Mouse (Mus musculus): ENCODE data around the gene Rnase1.

The Rnase1 gene

GRCm38 (mm10) chr14:51142119-51142518 lies 4.5 kb downstream of the Rnase1 start:
- DNase-seq (ENCODE audit: low spot score in 2 of 2): no peak

GRCm38 (mm10) chr14:51140342-51140741 lies 6.2 kb downstream of the Rnase1 start:
- no peak for DNase-seq (ENCODE audit: low spot score in 2 of 2)

- no peak for DNase-seq (ENCODE audit: low spot score in 2 of 2)
Observed at GRCm38 (mm10) chr14:51132372-51132771, 14.2 kb downstream of the Rnase1 start.

GRCm38 (mm10) chr14:51131086-51131815 lies 15.3 kb downstream of the Rnase1 start:
- no peak for DNase-seq (ENCODE audit: low spot score in 2 of 2)

- no peak for DNase-seq (ENCODE audit: low spot score in 2 of 2)
Observed at GRCm38 (mm10) chr14:51130315-51130940, 16.2 kb downstream of the Rnase1 start.

GRCm38 (mm10) chr14:51129624-51129975 lies 17.0 kb downstream of the Rnase1 start:
- DNase-seq (ENCODE audit: low spot score in 2 of 2): no peak

- DNase-seq (ENCODE audit: low spot score in 2 of 2): peak in 1 of 2 experiments; percentile 38
Observed at GRCm38 (mm10) chr14:51128775-51129623, 17.6 kb downstream of the Rnase1 start.

DNA sequence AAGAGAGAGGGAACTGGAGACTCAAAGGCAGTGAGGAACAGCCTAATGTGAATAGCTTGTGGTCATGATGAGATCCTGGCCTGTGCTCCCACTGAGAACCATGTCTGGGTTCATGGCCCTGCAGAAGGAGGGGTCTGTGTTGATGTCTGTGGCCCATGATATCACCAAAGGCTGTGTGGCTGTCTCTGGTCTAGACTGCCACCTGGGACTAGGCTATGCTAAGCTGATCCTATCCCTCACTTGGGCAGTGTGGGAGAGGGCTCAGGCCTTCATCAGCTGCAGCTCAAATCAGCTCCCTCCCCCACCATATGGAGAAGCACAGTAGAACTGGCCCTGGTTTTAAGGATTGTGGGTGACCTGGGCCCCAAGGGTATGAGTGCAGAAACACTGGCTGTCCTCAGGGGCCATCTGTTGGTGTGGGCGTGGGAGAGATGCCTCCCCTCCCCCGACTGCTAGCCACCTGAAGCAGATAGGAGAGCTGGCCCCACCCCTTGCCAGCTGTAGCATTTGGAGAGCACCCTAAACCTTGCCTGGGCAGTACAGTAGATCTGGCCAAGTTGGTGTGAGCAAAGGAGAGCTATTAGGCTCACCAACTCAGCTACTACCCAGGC lies 18.8 kb downstream of the Rnase1 start:
- peak; percentile 57 to 60 for DNase-seq (ENCODE audit: low spot score in 2 of 2)

GRCm38 (mm10) chr14:51125684-51126083 lies 20.9 kb downstream of the Rnase1 start:
- no peak for DNase-seq (ENCODE audit: low spot score in 2 of 2)

DNA sequence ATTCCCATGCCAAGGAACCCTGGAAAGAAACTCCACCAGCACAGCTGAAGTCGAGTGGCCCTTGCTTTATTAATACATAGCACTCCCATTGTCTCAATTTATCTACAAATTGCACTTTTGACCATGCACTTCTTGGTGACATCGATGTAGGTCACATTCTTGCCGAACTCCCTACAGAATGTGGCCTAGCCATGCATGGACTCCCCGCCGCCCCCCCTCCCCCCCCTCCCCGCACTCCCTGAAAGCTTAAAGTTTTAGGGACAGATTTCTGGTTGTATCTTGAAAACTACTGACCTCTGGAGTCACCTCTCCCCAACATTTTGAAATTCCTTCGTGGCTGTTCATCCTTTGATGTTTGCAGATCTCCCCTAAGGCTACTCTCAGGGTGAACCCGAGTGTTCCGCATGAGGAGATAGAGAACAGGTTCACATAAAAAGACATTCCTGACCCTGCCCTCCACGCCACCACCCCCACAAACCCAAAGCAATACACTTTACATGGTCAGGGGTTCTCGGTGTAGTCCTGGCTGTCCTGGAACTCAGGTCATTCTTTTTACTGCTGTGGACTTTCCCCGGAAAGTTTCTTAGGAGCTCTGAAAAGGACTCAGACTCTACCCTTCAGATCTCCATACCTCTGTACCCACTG lies 32.5 kb downstream of the Rnase1 start, which contains the start of gene Eddm3b:
Gene Eddm3b (plus strand): TSS at position 511 of the 645 bp plus-strand sequence.
- DNase-seq (ENCODE audit: low spot score in 2 of 2): no peak

GRCm38 (mm10) chr14:51113476-51113875 lies 33.1 kb downstream of the Rnase1 start:
- no peak for DNase-seq (ENCODE audit: low spot score in 2 of 2)

DNA sequence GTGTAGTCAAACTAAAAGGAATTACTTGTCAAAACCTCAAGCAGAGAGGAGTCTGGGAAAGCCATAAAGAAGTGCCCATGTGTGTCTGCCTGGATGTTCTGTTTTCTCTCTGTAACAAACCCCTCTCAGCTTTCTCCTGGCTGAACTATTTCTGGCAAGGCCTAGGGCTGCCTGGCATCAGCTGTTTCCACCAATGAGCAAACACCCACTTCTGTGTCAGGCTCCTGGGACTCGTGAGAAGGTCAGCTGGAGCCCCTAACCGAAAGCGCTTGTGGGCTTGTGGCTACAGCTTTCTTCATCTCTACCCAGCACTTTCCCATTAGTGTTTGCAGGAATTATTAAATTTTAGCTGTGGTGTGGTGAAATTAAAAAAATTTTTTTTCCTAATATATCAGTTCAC lies 34.6 kb downstream of the Rnase1 start:
- DNase-seq (ENCODE audit: low spot score in 2 of 2): no peak

- DNase-seq (ENCODE audit: low spot score in 2 of 2): no peak
Observed at GRCm38 (mm10) chr14:51106449-51106967, 40.1 kb downstream of the Rnase1 start.

DNA sequence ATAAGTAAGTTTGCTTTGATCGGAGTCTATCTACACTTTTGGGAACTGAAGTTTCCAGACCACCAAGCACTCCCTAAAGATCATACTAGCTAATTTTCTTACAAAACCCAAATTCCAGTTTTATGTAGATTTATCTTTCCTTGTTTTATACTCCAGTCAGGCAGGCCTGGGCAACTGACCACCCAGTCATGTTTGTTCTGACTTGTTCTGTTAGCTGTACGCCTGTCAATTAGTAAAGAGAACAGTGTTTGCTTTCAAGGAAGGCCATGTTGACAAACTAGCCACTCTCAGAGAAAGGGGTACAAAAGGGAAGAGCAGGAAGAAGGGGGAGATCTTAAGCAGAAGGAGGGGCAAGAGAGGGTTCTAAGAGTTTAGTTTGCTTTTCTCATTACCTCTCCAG lies 42.2 kb downstream of the Rnase1 start:
- DNase-seq (ENCODE audit: low spot score in 2 of 2): no peak

DNA sequence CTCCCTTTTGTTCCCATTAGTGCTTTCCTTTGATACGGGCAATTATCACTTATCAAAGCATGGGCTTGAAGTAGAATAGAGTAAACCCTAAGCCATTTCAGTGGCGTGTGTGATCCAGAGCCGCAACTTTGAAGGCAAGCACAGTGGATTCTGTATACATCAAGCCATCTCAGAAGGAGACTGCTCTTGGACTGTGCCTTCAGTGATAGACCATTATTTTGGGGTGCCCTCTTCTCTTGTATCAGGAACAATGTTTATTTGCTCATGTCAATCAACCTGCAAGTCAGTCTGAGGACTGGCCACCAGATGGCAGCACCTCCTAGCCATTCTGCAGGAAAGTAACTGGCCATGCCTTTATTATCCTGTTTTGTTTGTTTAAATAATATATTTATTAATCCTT lies 43.4 kb downstream of the Rnase1 start:
- peak; percentile 69 to 82 for DNase-seq (ENCODE audit: low spot score in 2 of 2)

DNA sequence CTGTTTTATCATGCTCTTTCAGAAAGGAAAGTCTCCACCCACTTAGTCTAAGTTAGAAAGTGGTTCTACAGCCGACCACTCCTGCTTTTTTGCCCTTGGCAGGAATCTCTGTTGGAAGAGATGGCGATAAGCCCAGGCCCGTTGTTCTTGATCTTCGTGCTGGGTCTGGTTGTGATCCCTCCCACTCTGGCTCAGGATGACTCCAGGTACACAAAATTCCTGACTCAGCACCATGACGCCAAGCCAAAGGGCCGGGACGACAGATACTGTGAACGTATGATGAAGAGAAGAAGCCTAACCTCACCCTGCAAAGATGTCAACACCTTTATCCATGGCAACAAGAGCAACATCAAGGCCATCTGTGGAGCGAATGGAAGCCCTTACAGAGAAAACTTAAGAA lies 45.3 kb downstream of the Rnase1 start:
- DNase-seq (ENCODE audit: low spot score in 2 of 2): no peak

GRCm38 (mm10) chr14:51098921-51099320 lies 47.7 kb downstream of the Rnase1 start:
- DNase-seq (ENCODE audit: low spot score in 2 of 2): no peak

- peak in 1 of 2 experiments; percentile 65 for DNase-seq (ENCODE audit: low spot score in 2 of 2)
Observed at GRCm38 (mm10) chr14:51098300-51098699, 48.3 kb downstream of the Rnase1 start.

DNA sequence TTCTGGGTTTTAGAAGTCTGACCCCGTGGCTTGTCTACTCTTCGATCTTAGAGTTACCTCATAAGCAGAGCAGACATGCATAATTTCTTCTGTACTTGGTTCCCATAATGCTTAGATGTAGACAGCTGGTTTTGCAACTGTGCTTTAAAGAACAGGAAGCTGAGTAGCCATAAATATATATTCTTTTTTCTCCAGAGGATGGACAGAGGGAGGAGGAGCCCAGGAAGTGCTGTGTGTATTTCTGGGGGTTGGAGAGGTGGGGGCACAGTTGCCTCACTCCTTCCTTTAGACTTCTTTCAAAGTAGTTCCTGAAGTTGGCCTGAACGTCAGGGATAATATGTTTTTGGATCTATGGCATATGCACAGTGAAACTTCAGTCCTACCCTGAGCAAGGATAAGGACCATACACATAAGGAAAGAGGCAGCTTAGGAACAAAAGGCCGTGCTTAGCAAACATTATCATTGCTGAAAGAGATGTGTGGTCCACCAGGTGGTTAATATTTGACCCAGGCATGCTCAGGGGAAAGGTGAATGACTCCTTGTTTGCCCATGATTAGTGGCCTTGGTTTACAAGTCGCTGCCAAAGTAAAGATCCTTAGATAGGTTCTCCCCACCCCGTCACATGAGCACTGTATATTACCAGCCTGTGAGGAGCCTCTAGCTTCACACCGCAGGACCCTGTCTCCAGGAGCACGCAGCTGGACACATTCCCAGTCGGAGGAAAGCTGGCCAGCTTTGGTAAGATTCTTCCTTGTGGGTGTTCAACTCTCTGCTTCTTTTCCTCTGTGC lies 50.7 kb downstream of the Rnase1 start:
- no peak for DNase-seq (ENCODE audit: low spot score in 2 of 2)

Data from spleen, postnatal 14 days (tissue).